In the genomic region with DNA sequence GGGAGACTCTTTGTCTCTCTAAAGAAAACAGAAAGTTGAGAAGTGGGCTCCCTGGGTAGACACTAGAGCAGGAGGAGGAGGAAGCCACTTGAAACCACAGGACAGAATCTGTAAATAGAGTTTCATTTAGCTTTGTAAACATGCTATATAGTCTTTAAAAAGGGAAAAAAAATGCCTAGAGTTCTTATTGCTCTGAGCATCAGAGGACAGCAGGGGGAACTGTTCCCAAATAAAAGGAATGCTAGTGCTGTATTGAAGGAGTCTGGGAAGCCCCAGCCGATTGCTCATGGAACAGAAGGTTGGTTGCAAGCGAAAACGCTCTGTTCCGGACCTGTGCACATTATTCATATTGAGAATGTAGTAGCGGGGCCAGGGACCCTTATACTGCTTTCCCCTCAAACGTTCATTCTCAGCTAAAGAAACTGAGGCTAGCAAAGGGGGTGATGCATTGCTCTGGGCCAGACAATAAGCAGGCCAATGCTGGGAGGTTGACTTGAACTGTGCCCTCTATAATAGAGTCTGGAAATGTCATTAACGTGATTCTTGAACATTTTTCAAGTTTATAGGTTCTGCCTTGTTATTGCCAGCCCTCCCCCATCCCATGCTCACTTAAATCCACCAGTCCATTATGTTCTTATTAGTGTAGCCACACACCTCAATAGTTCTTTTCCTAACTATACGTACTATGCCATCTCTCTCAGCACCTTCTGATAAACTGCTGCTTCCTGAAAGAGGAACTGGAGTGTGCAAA, we compare ENCODE assay signal across 10 mouse cellular contexts. TPM values are rescaled to one million over a fixed set of nuclear protein-coding genes. Genes with fewer than 3 reads are reported as not detected.
A peak's percentile ranks its signal among the peaks of the same experiment; 100 is the strongest.
DNase-seq lines count a peak whose midpoint lies in the region; ATAC-seq and TF ChIP-seq lines count a peak whose summit lies in the region.
"Had no signal": no experiment of that assay in that cellular context is flagged by ENCODE, and none has a peak within 500 bp of the region (broad histone marks: within the 10 kb centered on the region; RNA-seq: fewer than 3 reads in every experiment).

No protein-coding gene starts in this region.

- no peak overlapping the region for H3K9ac ChIP-seq in limb, embryonic 11.5 days (ENCODE audit: low read length)
- no peak overlapping the region for H3K9ac ChIP-seq in heart, embryonic 11.5 days (ENCODE audit: low read depth, low read length)
- H3K9ac ChIP-seq: liver, embryonic 15.5 days had no signal

- WGBS in limb, embryonic 11.5 days: 21% methylated on average over 8 of the region's 8 CpGs
- 35% methylated on average over 8 of the region's 8 CpGs for WGBS in heart, embryonic 11.5 days (ENCODE audit: insufficient replicate concordance)

- peaks cover 15% of the 10 kb centered on the region for H3K4me1 ChIP-seq in limb, embryonic 11.5 days (ENCODE audit: control insufficient read depth, insufficient read depth, low read length)
- H3K4me1 ChIP-seq in heart, embryonic 11.5 days (ENCODE audit: control insufficient read depth, insufficient read depth, low read length): no peaks in the 10 kb centered on the region
- H3K4me1 ChIP-seq: liver, embryonic 15.5 days had no signal

- H3K4me2 ChIP-seq in limb, embryonic 11.5 days (ENCODE audit: low read depth, severe bottlenecking): no peak overlapping the region
- H3K4me2 ChIP-seq in heart, embryonic 11.5 days: no peak overlapping the region
- H3K4me2 ChIP-seq: liver, embryonic 15.5 days had no signal

- peak; percentile 32 for TF ChIP-seq CTCF in gastrocnemius, adult 2 months (IDR thresholded peaks at IDR 0.05)

- no peak for DNase-seq in gastrocnemius, adult 2 months
- DNase-seq in gastrocnemius, postnatal 10 days: no peak
- peak; percentile 5 for DNase-seq in Muller cell, postnatal 12 days (ENCODE audit: inconsistent ontology term)
- DNase-seq in forelimb bud, embryonic 11.5 days (ENCODE audit: low read depth, low spot score): peak; percentile 57
- DNase-seq in limb, embryonic 11.5 days (ENCODE audit: low spot score): peak; percentile 62
- DNase-seq in cerebellum, postnatal 4 days (ENCODE audit: low spot score in 2 of 2): no peak

- no peaks in the 10 kb centered on the region for H3K36me3 ChIP-seq in limb, embryonic 11.5 days (ENCODE audit: control insufficient read depth, insufficient read depth, low read length)
- H3K36me3 ChIP-seq in heart, embryonic 11.5 days (ENCODE audit: control insufficient read depth, insufficient read depth, low read length): no peaks in the 10 kb centered on the region
- H3K36me3 ChIP-seq: liver, embryonic 15.5 days had no signal

- no peaks in the 10 kb centered on the region for H3K9me3 ChIP-seq in limb, embryonic 11.5 days (ENCODE audit: control insufficient read depth, low read length)
- no peaks in the 10 kb centered on the region for H3K9me3 ChIP-seq in heart, embryonic 11.5 days (replicated peaks; ENCODE audit: control insufficient read depth, low read length)
- H3K9me3 ChIP-seq: liver, embryonic 15.5 days had no signal

- intact Hi-C loops in gastrocnemius, adult 2 months (cut with DNase I): no loop called here

- H3K27me3 ChIP-seq in limb, embryonic 11.5 days (ENCODE audit: control insufficient read depth, insufficient read depth, low read length): no peaks in the 10 kb centered on the region
- H3K27me3 ChIP-seq in heart, embryonic 11.5 days (ENCODE audit: control insufficient read depth, insufficient read depth, low read length): no peaks in the 10 kb centered on the region
- H3K27me3 ChIP-seq: liver, embryonic 15.5 days had no signal

- H3K4me3 ChIP-seq in gastrocnemius, adult 2 months: no peak overlapping the region
- no peak overlapping the region for H3K4me3 ChIP-seq in limb, embryonic 11.5 days (ENCODE audit: low read depth, low read length)
- no peak overlapping the region for H3K4me3 ChIP-seq in heart, embryonic 11.5 days (ENCODE audit: low read depth, low read length)
- H3K4me3 ChIP-seq: erythroblast, embryonic 14.5 days; liver, embryonic 15.5 days had no signal

- H3K27ac ChIP-seq in gastrocnemius, adult 2 months: no peak overlapping the region
- peak overlapping the region; percentile 38 for H3K27ac ChIP-seq in limb, embryonic 11.5 days (replicated peaks; ENCODE audit: low read depth, low read length)
- H3K27ac ChIP-seq in heart, embryonic 11.5 days (ENCODE audit: low read depth, low read length): no peak overlapping the region
- H3K27ac ChIP-seq: liver, embryonic 15.5 days had no signal

- ATAC-seq in limb, embryonic 11.5 days (ENCODE audit: insufficient number of reproducible peaks, low FRiP score, low TSS enrichment, low read depth): peak; percentile 74
- ATAC-seq in granulocyte monocyte progenitor cell, adult 5-6 weeks (replicated peaks; ENCODE audit: poor library complexity, severe bottlenecking): no peak
- no peak for ATAC-seq in heart, embryonic 11.5 days (replicated peaks; ENCODE audit: insufficient number of reproducible peaks, low FRiP score, low TSS enrichment)

RNA-seq across cellular contexts. Expression of a gene that starts 37.8 kb away (rescaled TPM):
- total RNA-seq in gastrocnemius, adult 2 months (2021): under 1 TPM; 0.26 to 0.67 TPM
- total RNA-seq in gastrocnemius, postnatal 10 days (2021): under 1 TPM; 0.45 to 0.77 TPM
- polyA plus RNA-seq in limb, embryonic 11.5 days (2014; fragmentation: Nextera tagmentation; extraction: Ambion mirVana): 0.11 and 0.31 TPM in 2 replicates
- total RNA-seq in granulocyte monocyte progenitor cell, adult 5-6 weeks (2014; fragmentation: Nextera tagmentation): not detected in 2 replicates
- not detected in 2 replicates for total RNA-seq in granulocyte monocyte progenitor cell, adult 5-6 weeks (2017)
- 0.15 and 0.16 TPM in 2 replicates for polyA plus RNA-seq in heart, embryonic 11.5 days (2014; fragmentation: Nextera tagmentation; extraction: Ambion mirVana)

Comparison
In these comparisons a context has a peak if more than half of its experiments do, and no peak if none do; other contexts are left out.
1. DNase-seq: peak in Muller cell, postnatal 12 days (single experiment), forelimb bud, embryonic 11.5 days (single experiment) and limb, embryonic 11.5 days (single experiment); none in gastrocnemius, adult 2 months (single experiment), gastrocnemius, postnatal 10 days (single experiment) and cerebellum, postnatal 4 days (0 of 2).